Mouse (Mus musculus): ENCODE data around the gene Zscan22. TPM values are rescaled to one million over a fixed set of nuclear protein-coding genes. Genes with fewer than 3 reads are reported as not detected.
A peak's percentile ranks its signal among the peaks of the same experiment; 100 is the strongest.
"Not testable (repeated sequence)": the region's sequence is repeated elsewhere in the genome, so short reads cannot be mapped to it uniquely, and the experiment has no call there.

The Zscan22 gene
- total RNA-seq, 4 experiments from 2014 or later, result 12.7 to 15.0 (median 13.7) TPM

- DNase-seq (ENCODE audit: low spot score in 2 of 2), result peak in 1 of 2 experiments; percentile 47
These were observed 30.3 kb downstream of the Zscan22 start for GRCm38 (mm10) chr7:12927693-12928589.

GRCm38 (mm10) chr7:12933615-12934140, 36.1 kb downstream of the Zscan22 start:
- DNase-seq (ENCODE audit: low spot score in 2 of 2), result no peak

GRCm38 (mm10) chr7:12934808-12935207, 37.2 kb downstream of the Zscan22 start:
- no peak for DNase-seq (ENCODE audit: low spot score in 2 of 2)

- not testable (repeated sequence) for DNase-seq (ENCODE audit: low spot score in 2 of 2)
These were observed 39.7 kb downstream of the Zscan22 start for GRCm38 (mm10) chr7:12937254-12937803.

GRCm38 (mm10) chr7:12940599-12940998, 43.0 kb downstream of the Zscan22 start:
- DNase-seq (ENCODE audit: low spot score in 2 of 2), result no peak

GRCm38 (mm10) chr7:12943488-12943887, 45.9 kb downstream of the Zscan22 start:
- no peak for DNase-seq (ENCODE audit: low spot score in 2 of 2)

- peak; percentile 88 to 98 for DNase-seq (ENCODE audit: low spot score in 2 of 2)
These were observed 51.6 kb downstream of the Zscan22 start for GRCm38 (mm10) chr7:12949032-12949871.

- DNase-seq (ENCODE audit: low spot score in 2 of 2), result no peak
These were observed 52.2 kb downstream of the Zscan22 start for GRCm38 (mm10) chr7:12949872-12950229.

- DNase-seq (ENCODE audit: low spot score in 2 of 2), result no peak
These were observed 57.3 kb downstream of the Zscan22 start for GRCm38 (mm10) chr7:12954896-12955295.

- no peak for DNase-seq (ENCODE audit: low spot score in 2 of 2)
These were observed 59.9 kb downstream of the Zscan22 start for GRCm38 (mm10) chr7:12957511-12957910.

Other genes with a start within 250 kb of the Zscan22 start
- not detected for gene Vmn2r55, start 212.8 kb upstream of the Zscan22 start, total RNA-seq (2022)
- gene Vmn2r56, start 162.8 kb upstream of the Zscan22 start, total RNA-seq (2022), result under 1 TPM; 0.06 to 0.14 (median 0.08) TPM
- gene Zscan18, start 94.2 kb upstream of the Zscan22 start, total RNA-seq (2022), result 10 to 100 TPM; 21.9 to 27.0 (median 22.9) TPM
- 10 to 100 TPM; 17.4 to 25.3 (median 19.4) TPM for gene Zfp329, start 79.0 kb upstream of the Zscan22 start, total RNA-seq (2022)
- gene Zfp110, start 63.1 kb upstream of the Zscan22 start, total RNA-seq (2022), result 10 to 100 TPM; 13.5 to 18.4 (median 14.9) TPM
- gene Zfp128, start 16.6 kb upstream of the Zscan22 start, total RNA-seq (2022), result 1 to 10 TPM; 7.2 to 8.7 (median 7.8) TPM
- 100 to 1,000 TPM; 432 to 451 (median 444) TPM for gene Rps5, start 24.5 kb downstream of the Zscan22 start, total RNA-seq (2022)
- gene Rnf225, start 29.6 kb downstream of the Zscan22 start, total RNA-seq (2022), result 1 to 10 TPM in 3 of 4 experiments, under 1 TPM in 1; 0.98 to 1.5 (median 1.2) TPM
- 10 to 100 TPM in 1 of 4 experiments, 1 to 10 TPM in 3; 9.2 to 10.1 (median 9.7) TPM for gene Zfp324, start 68.0 kb downstream of the Zscan22 start, total RNA-seq (2022)
- gene Zfp446, start 80.0 kb downstream of the Zscan22 start, total RNA-seq (2022), result 10 to 100 TPM in 1 of 4 experiments, 1 to 10 TPM in 3; 6.7 to 10.2 (median 8.6) TPM
- gene Slc27a5, start 100.4 kb downstream of the Zscan22 start, total RNA-seq (2022), result under 1 TPM in 1 of 4 experiments, not detected in 3; 0.37 TPM
- gene Trim28, start 101.3 kb downstream of the Zscan22 start, total RNA-seq (2022), result 100 to 1,000 TPM; 218 to 241 (median 229) TPM
- gene Zbtb45, start 112.2 kb downstream of the Zscan22 start, total RNA-seq (2022), result 10 to 100 TPM; 34.2 to 36.9 (median 34.3) TPM
- 100 to 1,000 TPM; 152 to 158 (median 152) TPM for gene Chmp2a, start 137.0 kb downstream of the Zscan22 start, total RNA-seq (2022)
- 100 to 1,000 TPM; 220 to 248 (median 229) TPM for gene Ube2m, start 140.5 kb downstream of the Zscan22 start, total RNA-seq (2022)
- 10 to 100 TPM; 12.2 to 14.3 (median 13.1) TPM for gene Mzf1, start 156.9 kb downstream of the Zscan22 start, total RNA-seq (2022)
- under 1 TPM in 1 of 4 experiments, not detected in 3; 0.05 TPM for gene Vmn1r85, start 197.4 kb downstream of the Zscan22 start, total RNA-seq (2022)
- gene Vmn1r86, start 222.1 kb downstream of the Zscan22 start, total RNA-seq (2022), result not detected
- gene Vmn1r87, start 242.3 kb downstream of the Zscan22 start, total RNA-seq (2022), result not detected